Mouse (Mus musculus): Measurements from ENCODE around the gene Ahctf1.

DNA sequence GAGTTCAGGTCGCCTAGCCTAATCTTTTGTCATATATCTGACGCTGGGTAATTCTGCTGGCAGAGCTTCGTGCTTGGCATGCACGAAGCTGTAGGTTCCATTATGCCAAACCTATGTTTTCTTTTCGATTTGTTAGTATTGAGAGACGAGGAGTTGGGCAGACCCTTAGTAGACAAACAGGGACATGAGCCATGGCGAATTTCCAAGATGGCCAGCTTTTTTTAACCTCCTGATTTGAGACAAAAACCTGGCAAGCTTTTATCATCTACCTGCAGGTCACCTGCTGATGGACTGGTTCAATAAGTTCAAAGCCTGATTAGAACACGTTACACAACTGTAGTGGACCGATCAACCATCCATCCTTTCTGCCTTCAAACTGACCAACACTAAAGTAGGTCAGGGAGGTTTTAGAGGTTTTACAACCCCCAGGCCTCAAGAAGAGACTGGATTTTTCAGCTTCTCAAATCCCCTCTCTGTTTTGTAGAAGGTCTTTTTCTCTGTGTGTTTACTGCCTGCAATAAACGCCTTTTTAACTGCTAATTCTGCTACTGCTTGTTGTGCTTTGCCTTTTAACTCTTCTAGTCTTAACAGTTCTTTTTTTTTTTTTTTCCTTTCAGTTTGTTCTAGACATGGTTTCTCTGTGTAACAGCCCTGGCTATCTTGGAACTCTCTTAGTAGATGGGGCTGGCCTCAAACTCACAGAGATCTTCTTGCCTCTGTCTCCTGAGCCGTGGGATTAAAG lies 831 bp upstream of the Ahctf1 start:
- TF ChIP-seq CTCF (IDR thresholded peaks at IDR 0.05; ENCODE audit: low read depth, low read length) (no peak), TAL1 (conservative IDR thresholded peaks at IDR 0.05; ENCODE audit: low read depth, low read length) (no peak), GATA1 (IDR thresholded peaks at IDR 0.05; ENCODE audit: borderline replicate concordance, low read length) (no peak), POLR2AphosphoS5 (IDR thresholded peaks at IDR 0.05; ENCODE audit: insufficient replicate concordance, low read depth, low read length) (no peak), GATA2 (IDR thresholded peaks at IDR 0.05; ENCODE audit: borderline replicate concordance, low read depth, low read length) (no peak)
